ENCODE assay signal across 8 mouse cellular contexts in genomic region chr9:76567281-76567655, GRCm38 (mm10). TPM values are rescaled to one million over a fixed set of nuclear protein-coding genes. Genes with fewer than 3 reads are reported as not detected.
A peak's percentile ranks its signal among the peaks of the same experiment; 100 is the strongest.
DNase-seq lines count a peak whose midpoint lies in the region; ATAC-seq and TF ChIP-seq lines count a peak whose summit lies in the region.

No protein-coding gene starts in this region.

- peak overlapping the region; percentile 93 for H3K4me2 ChIP-seq in liver, embryonic 11.5 days
- H3K4me2 ChIP-seq in stomach, embryonic 16.5 days (ENCODE audit: low read depth, low read length) = peak overlapping the region; percentile 87

- no peak for TF ChIP-seq POLR2A in spleen, adult 2 months (IDR thresholded peaks at IDR 0.05; ENCODE audit: low read depth, low read length)

- no peaks in the 10 kb centered on the region for H3K36me3 ChIP-seq in spleen, adult 2 months (ENCODE audit: control insufficient read depth, insufficient read depth, low read length)
- no peaks in the 10 kb centered on the region for H3K36me3 ChIP-seq in liver, embryonic 11.5 days (ENCODE audit: control insufficient read depth, insufficient read depth, low read length)
- H3K36me3 ChIP-seq in stomach, embryonic 16.5 days (ENCODE audit: control insufficient read depth, insufficient read depth, low read length) = no peaks in the 10 kb centered on the region

- 0 out of 2 replicates have a peak, but pooled peaks have one; percentile 19 for ATAC-seq in liver, embryonic 11.5 days (replicated peaks; ENCODE audit: low FRiP score)
- no peak for ATAC-seq in stomach, embryonic 16.5 days (ENCODE audit: insufficient read depth, low FRiP score)

- no peaks in the 10 kb centered on the region for H3K4me1 ChIP-seq in spleen, adult 2 months (ENCODE audit: control insufficient read depth, insufficient read depth, insufficient read length)
- no peaks in the 10 kb centered on the region for H3K4me1 ChIP-seq in liver, embryonic 11.5 days (replicated peaks; ENCODE audit: control insufficient read depth, insufficient read depth, low read length)
- H3K4me1 ChIP-seq in stomach, embryonic 16.5 days (ENCODE audit: control insufficient read depth, insufficient read depth, low read length) = peaks cover 18% of the 10 kb centered on the region

- peaks cover 4% of the 10 kb centered on the region; the same call in 1 of the 2 replicates for H3K27me3 ChIP-seq in spleen, adult 2 months (ENCODE audit: control insufficient read depth, insufficient read depth, low read length)
- H3K27me3 ChIP-seq in liver, embryonic 11.5 days (replicated peaks; ENCODE audit: control insufficient read depth, insufficient read depth, low read length) = peaks cover 20% of the 10 kb centered on the region
- no peaks in the 10 kb centered on the region for H3K27me3 ChIP-seq in stomach, embryonic 16.5 days (ENCODE audit: control insufficient read depth, insufficient read depth, low read length)

- intact Hi-C loops in gastrocnemius, adult 2 months (cut with DNase I) = no loop called here

- 11% methylated on average over 13 of the region's 13 CpGs for WGBS in spleen, adult 2 months
- WGBS in liver, embryonic 11.5 days = 9% methylated on average over 13 of the region's 13 CpGs
- WGBS in stomach, embryonic 16.5 days = 4% methylated on average over 13 of the region's 13 CpGs

- no peaks in the 10 kb centered on the region for H3K9me3 ChIP-seq in liver, embryonic 11.5 days (ENCODE audit: control insufficient read depth, low read length)
- H3K9me3 ChIP-seq in stomach, embryonic 16.5 days (replicated peaks; ENCODE audit: control insufficient read depth, low read length) = no peaks in the 10 kb centered on the region

- no peak for DNase-seq in gastrocnemius, adult 2 months
- no peak for DNase-seq in gastrocnemius, postnatal 4 days (ENCODE audit: low spot score in 2 of 2)
- no peak for DNase-seq in spleen, adult 2 months (ENCODE audit: low read depth in 1 of 2, low spot score in 2 of 2)
- DNase-seq in spleen, adult 12 weeks (ENCODE audit: low spot score) = no peak
- no peak for DNase-seq in liver, embryonic 11.5 days (ENCODE audit: low spot score)
- no peak for DNase-seq in embryo, embryonic 10.5 days (ENCODE audit: low spot score)
- no peak for DNase-seq in layer of hippocampus, adult 18-20 months (ENCODE audit: low spot score in 2 of 2)

- no peak for TF ChIP-seq CTCF in gastrocnemius, adult 2 months (IDR thresholded peaks at IDR 0.05)
- TF ChIP-seq CTCF in spleen, adult 2 months (IDR thresholded peaks at IDR 0.05; ENCODE audit: extremely low read depth, insufficient read depth, insufficient read length, insufficient replicate concordance) = no peak

- peak overlapping the region; percentile 63 for H3K4me3 ChIP-seq in gastrocnemius, adult 2 months
- peak overlapping the region; percentile 30; the same call in 1 of the 2 replicates for H3K4me3 ChIP-seq in spleen, adult 2 months (ENCODE audit: extremely low read depth, insufficient read depth, insufficient read length)
- peak overlapping the region; percentile 60 for H3K4me3 ChIP-seq in liver, embryonic 11.5 days (ENCODE audit: low read depth, low read length)
- peak overlapping the region; percentile 62 for H3K4me3 ChIP-seq in stomach, embryonic 16.5 days (replicated peaks; ENCODE audit: low read length)

- no peak overlapping the region for H3K27ac ChIP-seq in gastrocnemius, adult 2 months
- H3K27ac ChIP-seq in spleen, adult 2 months (ENCODE audit: insufficient read depth, low read length) = no peak overlapping the region
- no peak overlapping the region for H3K27ac ChIP-seq in liver, embryonic 11.5 days (ENCODE audit: low read depth, low read length)
- H3K27ac ChIP-seq in stomach, embryonic 16.5 days (ENCODE audit: low read length) = peak overlapping the region; percentile 97

- 0 out of 2 replicates have a peak overlapping the region, but pooled peaks have one; percentile 8 for H3K9ac ChIP-seq in liver, embryonic 11.5 days (ENCODE audit: low read depth, low read length)
- peak overlapping the region; percentile 78 for H3K9ac ChIP-seq in stomach, embryonic 16.5 days (ENCODE audit: low read length)

RNA-seq across cellular contexts. Expression of gene Fam83b, which starts 0.4 kb away (rescaled TPM):
- not detected for total RNA-seq in gastrocnemius, adult 2 months (2021)
- total RNA-seq in gastrocnemius, postnatal 4 days (2021) = not detected
- 0.02 TPM in 1 of 2 replicates, not detected in the other for polyA plus RNA-seq in spleen, adult 2 months (2012; rRNA removed)
- 0.04 and 0.16 TPM in 2 replicates for polyA plus RNA-seq in liver, embryonic 11.5 days (2014; fragmentation: Nextera tagmentation; extraction: Ambion mirVana)
- polyA plus RNA-seq in stomach, embryonic 16.5 days (2015; fragmentation: Nextera tagmentation; extraction: Ambion mirVana) = 11.3 and 13.6 TPM in 2 replicates
- under 1 TPM; 0.10 TPM for total RNA-seq in layer of hippocampus, adult 18-20 months (2021)
